Mouse (Mus musculus): ENCODE results near the gene 4931406P16Rik. TPM values are rescaled to one million over a fixed set of nuclear protein-coding genes. Genes with fewer than 3 reads are reported as not detected.
A peak's percentile ranks its signal among the peaks of the same experiment; 100 is the strongest.

Gene 4931406P16Rik
- polyA plus RNA-seq, 1 experiment from 2014 or later: 30.9 TPM

DNA sequence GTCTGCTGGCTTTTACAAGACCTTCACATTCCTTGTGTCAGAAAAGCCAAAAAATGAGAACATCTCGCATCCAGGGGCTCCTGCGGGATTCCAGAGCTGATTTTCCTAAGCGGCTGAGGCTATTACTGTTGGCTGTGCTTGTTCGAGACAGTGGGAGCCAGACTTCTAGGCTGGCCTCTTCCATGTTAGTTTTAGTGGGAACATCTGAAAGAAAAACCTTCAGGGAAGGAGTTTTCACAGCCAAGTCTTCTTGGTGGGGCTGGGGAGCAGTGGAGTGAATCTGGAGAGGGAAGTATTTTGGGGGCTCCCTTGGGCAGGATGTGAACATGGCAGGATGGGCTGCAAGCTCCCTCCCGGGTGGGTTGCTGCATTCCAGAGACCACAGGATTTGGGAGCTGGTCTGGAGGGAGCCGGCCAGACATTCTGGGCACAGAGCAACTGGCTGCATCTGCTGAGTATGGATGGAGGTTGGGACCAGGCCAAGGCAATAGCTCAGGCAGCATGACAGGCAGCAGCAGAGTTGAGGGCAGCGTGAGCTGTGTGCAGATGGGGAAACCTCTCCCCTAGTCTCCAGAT, 4.6 kb upstream of the 4931406P16Rik start:
- in situ Hi-C loops (cut with MboI; ENCODE audit: low pct_unique_long_range_greater_than_20kb): no loop called here
- POLR2A ChIA-PET: no interaction called here
- no peak for ATAC-seq
- no peaks in the 10 kb centered on the region for H3K27me3 ChIP-seq
- no peak for DNase-seq (ENCODE audit: low read depth, low spot score)
- CTCF ChIA-PET: interaction anchor here (0.9 to 3.0 kb wide), 3 partner anchors 9 to 52 kb away, joined by 3 to 18 read pairs (median 5); no protein-coding TSS in a partner anchor
- TF ChIP-seq CTCF (IDR thresholded peaks at IDR 0.05): no peak

DNA sequence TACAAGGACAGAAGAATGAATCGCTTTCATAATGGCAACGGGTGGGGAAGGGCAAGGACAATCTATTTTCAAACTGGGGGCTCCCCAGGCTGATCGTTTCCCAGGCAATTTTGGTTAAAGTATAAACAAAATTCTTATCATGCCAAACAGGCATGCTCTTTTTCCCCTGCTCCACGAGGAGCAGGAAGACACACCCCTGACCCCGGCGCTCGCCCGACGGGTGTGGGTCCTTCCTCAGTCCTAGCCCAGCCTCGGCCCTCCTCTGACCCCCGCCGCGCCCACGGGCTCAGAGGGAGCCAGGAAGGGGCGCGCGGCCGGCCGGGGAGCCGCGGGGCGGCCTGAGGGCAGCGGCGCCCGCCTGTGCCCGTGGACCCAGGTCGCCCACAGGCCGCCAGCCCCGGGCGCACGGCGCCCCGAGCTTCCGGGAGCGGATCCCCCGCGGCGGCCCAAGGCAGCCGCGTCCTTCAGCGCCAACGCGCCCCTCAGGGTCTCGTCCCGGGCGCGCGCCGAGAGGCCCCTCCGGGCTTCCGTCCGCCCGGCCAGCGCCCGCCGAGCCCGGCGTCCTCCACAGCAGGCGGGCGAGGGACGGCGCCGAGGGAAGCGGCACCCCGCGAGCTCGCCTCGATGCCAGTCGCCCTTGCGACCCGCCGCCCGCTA, 437 bp downstream of the 4931406P16Rik start:
- DNase-seq (ENCODE audit: low read depth, low spot score) (no peak), ATAC-seq (peak; percentile 44)
- no peaks in the 10 kb centered on the region for H3K27me3 ChIP-seq
- ChIA-PET CTCF (no interaction called here), POLR2A (no interaction called here)
- in situ Hi-C loops (cut with MboI; ENCODE audit: low pct_unique_long_range_greater_than_20kb): no loop called here
- TF ChIP-seq CTCF (IDR thresholded peaks at IDR 0.05): no peak

GRCm38 (mm10) chr7:34309186-34309764, 4.1 kb downstream of the 4931406P16Rik start:
- DNase-seq (ENCODE audit: low read depth, low spot score) (no peak), ATAC-seq (peak; percentile 70)
- no peak for TF ChIP-seq CTCF (IDR thresholded peaks at IDR 0.05)
- CTCF ChIA-PET: interaction anchor here (0.7 to 3.6 kb wide), 7 partner anchors 8 to 81 kb away, joined by 3 to 16 read pairs (median 3); no protein-coding TSS in a partner anchor
- in situ Hi-C loops (cut with MboI; ENCODE audit: low pct_unique_long_range_greater_than_20kb): no loop called here
- POLR2A ChIA-PET: no interaction called here
- no peaks in the 10 kb centered on the region for H3K27me3 ChIP-seq

GRCm38 (mm10) chr7:34308586-34308985, 4.8 kb downstream of the 4931406P16Rik start:
- no peaks in the 10 kb centered on the region for H3K27me3 ChIP-seq
- CTCF ChIA-PET: interaction anchor here (0.7 to 3.6 kb wide), 4 partner anchors 9 to 42 kb away, joined by 3 to 16 read pairs (median 3); no protein-coding TSS in a partner anchor
- in situ Hi-C loops (cut with MboI; ENCODE audit: low pct_unique_long_range_greater_than_20kb): no loop called here

GRCm38 (mm10) chr7:34305454-34305853, 7.9 kb downstream of the 4931406P16Rik start:
- ATAC-seq: no peak
- CTCF ChIA-PET: interaction anchor here (1.1 to 1.8 kb wide), 4 partner anchors 12 to 41 kb away, joined by 3 to 8 read pairs (median 6); no protein-coding TSS in a partner anchor
- TF ChIP-seq CTCF (IDR thresholded peaks at IDR 0.05): no peak

More at GRCm38 (mm10) chr7:34308586-34308985, 4.8 kb downstream of the 4931406P16Rik start:
- TF ChIP-seq CTCF (IDR thresholded peaks at IDR 0.05): no peak
- DNase-seq (ENCODE audit: low read depth, low spot score): no peak
- no peak for ATAC-seq
- POLR2A ChIA-PET: no interaction called here

GRCm38 (mm10) chr7:34302651-34303050, 10.7 kb downstream of the 4931406P16Rik start:
- in situ Hi-C loops (cut with MboI; ENCODE audit: low pct_unique_long_range_greater_than_20kb): no loop called here
- DNase-seq (ENCODE audit: low read depth, low spot score) (no peak), ATAC-seq (no peak)
- CTCF ChIA-PET: interaction anchor here (3.9 kb wide), 1 partner anchor 37 kb away, joined by 21 read pairs; no protein-coding TSS in a partner anchor
- TF ChIP-seq CTCF (IDR thresholded peaks at IDR 0.05): no peak
- POLR2A ChIA-PET: interaction anchor here (0.8 kb wide), 1 partner anchor 10 kb away, joined by 4 read pairs; no protein-coding TSS in a partner anchor
- no peaks in the 10 kb centered on the region for H3K27me3 ChIP-seq

More at GRCm38 (mm10) chr7:34305454-34305853, 7.9 kb downstream of the 4931406P16Rik start:
- DNase-seq (ENCODE audit: low read depth, low spot score): no peak
- no peaks in the 10 kb centered on the region for H3K27me3 ChIP-seq
- POLR2A ChIA-PET: no interaction called here
- in situ Hi-C loops (cut with MboI; ENCODE audit: low pct_unique_long_range_greater_than_20kb): no loop called here

DNA sequence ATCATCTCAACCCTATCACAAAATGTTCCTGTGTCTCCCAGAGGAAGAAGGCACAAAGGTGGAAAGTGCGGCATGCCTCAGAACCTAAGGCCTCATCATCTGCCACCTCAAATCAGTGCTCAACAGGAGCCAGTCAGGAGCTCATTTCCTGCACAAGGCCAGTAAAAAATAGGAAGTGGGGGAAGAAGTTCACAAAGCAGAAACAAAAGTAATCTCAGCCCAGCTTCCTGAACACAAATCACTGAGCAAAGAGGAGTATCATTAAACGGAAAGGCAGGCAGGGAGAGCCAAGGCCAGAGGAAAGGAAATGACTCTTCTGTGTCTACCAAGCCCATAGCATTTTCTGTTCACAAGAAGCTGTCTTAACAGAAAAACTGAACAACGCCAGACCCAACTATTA, 11.4 kb downstream of the 4931406P16Rik start:
- H3K27me3 ChIP-seq: no peaks in the 10 kb centered on the region
- in situ Hi-C loops (cut with MboI; ENCODE audit: low pct_unique_long_range_greater_than_20kb): no loop called here
- ChIA-PET POLR2A (interaction anchor here (0.8 kb wide), 1 partner anchor 9 kb away, joined by 4 read pairs; no protein-coding TSS in a partner anchor), CTCF (interaction anchor here (1.4 to 3.9 kb wide), 2 partner anchors 8 to 36 kb away, joined by 4 to 21 read pairs; no protein-coding TSS in a partner anchor)
- no peak for DNase-seq (ENCODE audit: low read depth, low spot score)
- no peak for ATAC-seq
- TF ChIP-seq CTCF (IDR thresholded peaks at IDR 0.05): no peak

DNA sequence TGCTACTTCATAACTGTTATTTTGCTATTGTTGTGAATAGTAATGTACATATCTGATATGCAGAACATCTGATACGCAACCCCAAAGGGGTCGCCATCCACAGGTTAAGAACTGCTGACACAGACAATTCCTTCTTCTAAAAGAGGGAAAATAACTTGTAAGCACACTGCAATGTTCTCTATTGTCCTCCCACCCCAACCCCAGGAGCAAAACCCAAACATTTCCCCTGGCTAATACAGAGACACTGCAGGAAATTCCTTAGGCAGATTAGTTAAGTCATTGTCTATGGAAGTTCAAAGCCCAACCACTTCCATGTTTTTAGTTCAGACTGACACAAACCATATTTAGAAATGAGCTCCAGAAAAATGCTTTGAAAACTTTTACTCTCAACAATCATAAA, 14.5 kb downstream of the 4931406P16Rik start:
- DNase-seq (ENCODE audit: low read depth, low spot score) (no peak), ATAC-seq (no peak)
- ChIA-PET POLR2A (interaction anchor here (0.6 kb wide), 1 partner anchor 34 kb away, joined by 3 read pairs; no protein-coding TSS in a partner anchor), CTCF (no interaction called here)
- TF ChIP-seq CTCF (IDR thresholded peaks at IDR 0.05): no peak
- H3K27me3 ChIP-seq: no peaks in the 10 kb centered on the region
- in situ Hi-C loops (cut with MboI; ENCODE audit: low pct_unique_long_range_greater_than_20kb): no loop called here

DNA sequence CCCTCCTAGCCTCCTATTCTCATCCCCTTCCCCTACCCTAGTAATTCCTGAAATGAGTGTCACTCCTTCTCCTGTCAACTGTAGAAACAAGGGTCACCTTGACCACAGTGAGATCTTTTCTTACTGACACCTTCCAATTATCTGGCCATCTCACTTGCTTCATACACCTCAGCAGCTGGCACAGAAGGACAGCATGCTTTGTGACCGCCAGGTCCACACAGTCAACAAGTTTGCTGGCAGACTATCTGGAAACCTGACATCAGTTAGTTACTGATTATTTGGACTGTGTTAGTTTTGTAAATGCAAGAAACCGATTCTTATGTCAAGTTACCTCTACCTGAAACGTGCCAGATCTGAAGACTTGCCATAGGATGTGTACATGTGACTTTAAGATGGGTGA, 17.2 kb downstream of the 4931406P16Rik start:
- in situ Hi-C loops (cut with MboI; ENCODE audit: low pct_unique_long_range_greater_than_20kb): no loop called here
- no peaks in the 10 kb centered on the region for H3K27me3 ChIP-seq
- no peak for DNase-seq (ENCODE audit: low read depth, low spot score)
- ATAC-seq: no peak
- no peak for TF ChIP-seq CTCF (IDR thresholded peaks at IDR 0.05)
- ChIA-PET CTCF (interaction anchor here (1.0 kb wide), 1 partner anchor 24 kb away, joined by 3 read pairs; no protein-coding TSS in a partner anchor), POLR2A (no interaction called here)

DNA sequence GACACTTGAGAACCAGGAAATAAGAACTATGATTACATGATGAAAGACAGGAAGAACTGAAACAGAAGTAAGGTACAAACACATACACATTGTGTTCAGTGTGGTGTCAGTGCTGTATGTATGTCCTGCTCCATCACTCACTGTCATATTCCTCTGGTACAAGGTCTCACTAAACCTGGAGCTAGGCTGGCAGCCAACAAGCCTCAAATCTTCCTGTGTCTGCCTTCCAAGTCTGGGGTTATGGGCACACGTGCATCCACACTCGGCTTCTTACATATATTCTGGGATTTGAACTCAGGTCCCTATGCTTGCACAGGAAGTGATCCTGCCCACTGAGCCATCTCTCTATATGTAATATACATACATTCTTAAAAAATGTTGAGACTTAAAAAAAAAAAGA, 20.7 kb downstream of the 4931406P16Rik start:
- DNase-seq (ENCODE audit: low read depth, low spot score) (no peak), ATAC-seq (no peak)
- no peaks in the 10 kb centered on the region for H3K27me3 ChIP-seq
- in situ Hi-C loops (cut with MboI; ENCODE audit: low pct_unique_long_range_greater_than_20kb): no loop called here
- CTCF ChIA-PET: interaction anchor here (1.2 to 1.5 kb wide), 2 partner anchors 11 to 27 kb away, joined by 3 to 5 read pairs; no protein-coding TSS in a partner anchor
- TF ChIP-seq CTCF (IDR thresholded peaks at IDR 0.05): no peak
- POLR2A ChIA-PET: interaction anchor here (0.6 to 0.8 kb wide), 3 partner anchors 9 to 291 kb away, joined by 3 to 4 read pairs (median 4); no protein-coding TSS in a partner anchor
